Mouse (Mus musculus) neural tube, embryonic 12.5 days (tissue): ENCODE results near the gene Pgam2. TPM values are rescaled to one million over a fixed set of nuclear protein-coding genes. Genes with fewer than 3 reads are reported as not detected.
"Not testable (repeated sequence)": the region's sequence is repeated elsewhere in the genome, so short reads cannot be mapped to it uniquely, and the experiment has no call there.

Source experiments
- ATAC-seq: fragments of 200-750 bp; cut with Nextera tagmentation; 2 replicates; pipeline ENCODE4 v1.8.0; 2017; ENCODE audit warnings: low read depth, mild to moderate bottlenecking, moderate TSS enrichment, moderate library complexity; ENCODE audit not compliant: low FRiP score
- H3K27ac ChIP-seq: fragments of 300-500 bp; sonication (generic); 2 replicates; pipeline ENCODE4 v1.5.1; 2016
- H3K27me3 ChIP-seq: fragments of 300-500 bp; sonication (generic); replicated peaks from 2 replicates; pipeline ENCODE4 v1.6.1; 2016; ENCODE audit warnings: mild to moderate bottlenecking
- H3K36me3 ChIP-seq: fragments of 300-500 bp; sonication (generic); 2 replicates; pipeline ENCODE4 v1.6.1; 2016; ENCODE audit warnings: mild to moderate bottlenecking
- H3K4me1 ChIP-seq: fragments of 300-500 bp; sonication (generic); 2 replicates; pipeline ENCODE4 v1.6.1; 2016
- H3K4me2 ChIP-seq: fragments of 300-500 bp; sonication (generic); replicated peaks from 2 replicates; pipeline ENCODE4 v1.6.1; 2016; ENCODE audit warnings: mild to moderate bottlenecking
- H3K4me3 ChIP-seq: fragments of 300-500 bp; sonication (generic); 2 replicates; pipeline ENCODE4 v1.5.1; 2016
- H3K9ac ChIP-seq: fragments of 300-500 bp; sonication (generic); 2 replicates; pipeline ENCODE4 v1.6.1; 2016; ENCODE audit warnings: mild to moderate bottlenecking
- H3K9me3 ChIP-seq: fragments of 300-500 bp; sonication (generic); 2 replicates; pipeline ENCODE4 v1.6.1; 2016; ENCODE audit warnings: mild to moderate bottlenecking
- WGBS: fragments of 180-500 bp; shearing (Covaris S2); methylation state at CpG from one replicate; pipeline ENCODE4 v1.1.7; 2016; 5-methylcytosine and 5-hydroxymethylcytosine counted together
- polyA plus RNA-seq: library from polyadenylated mRNA; unstranded; fragments of >200 nt; fragmentation: Nextera tagmentation; extraction: Ambion mirVana; gene quantifications from 2 replicates; pipeline ENCODE4 v1.2.1, GENCODE M21; 2016

Gene Pgam2
- polyA plus RNA-seq, 1 experiment from 2014 or later = 7.7 TPM

DNA sequence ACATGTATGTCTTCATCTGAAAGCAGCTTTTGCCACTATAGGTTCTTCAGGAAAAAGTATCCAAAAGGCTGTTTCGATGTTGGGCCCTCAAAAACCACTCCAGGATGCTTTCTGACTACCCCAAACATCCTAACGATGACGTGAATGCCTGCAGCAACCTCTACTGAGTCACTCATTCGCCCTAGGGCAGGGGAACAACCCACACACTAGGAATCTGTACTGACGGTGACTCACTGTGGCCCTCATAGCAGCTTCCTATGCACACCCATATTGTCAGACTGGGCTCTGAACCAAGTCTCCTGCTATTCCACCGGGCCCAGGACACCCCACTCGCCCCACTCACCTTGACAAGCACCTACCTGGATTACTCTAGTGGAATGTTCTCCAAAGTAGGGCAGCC, 31.5 kb upstream of the Pgam2 start:
- no peak overlapping the region for H3K27ac ChIP-seq
- H3K4me2 ChIP-seq = no peak overlapping the region
- H3K4me3 ChIP-seq = no peak overlapping the region
- H3K9ac ChIP-seq = no peak overlapping the region
- 92% methylated on average over 7 of the region's 7 CpGs for WGBS
- no peaks in the 10 kb centered on the region for H3K27me3 ChIP-seq
- peaks cover 17% of the 10 kb centered on the region; the same call in 1 of the 2 replicates for H3K36me3 ChIP-seq
- no peak for ATAC-seq
- no peaks in the 10 kb centered on the region for H3K9me3 ChIP-seq
- H3K4me1 ChIP-seq = peaks cover 6% of the 10 kb centered on the region

- no peak overlapping the region for H3K4me3 ChIP-seq
- H3K36me3 ChIP-seq = peaks cover 17% of the 10 kb centered on the region; the same call in 1 of the 2 replicates
- H3K9ac ChIP-seq = no peak overlapping the region
- no peak overlapping the region for H3K4me2 ChIP-seq
- no peak for ATAC-seq
- H3K27ac ChIP-seq = no peak overlapping the region
- WGBS = 91% methylated on average over 9 of the region's 9 CpGs
- no peaks in the 10 kb centered on the region for H3K27me3 ChIP-seq
- no peaks in the 10 kb centered on the region for H3K9me3 ChIP-seq
- peaks cover 6% of the 10 kb centered on the region for H3K4me1 ChIP-seq
These were observed 31.0 kb upstream of the Pgam2 start for GRCm38 (mm10) chr11:5834506-5834905.

- H3K4me1 ChIP-seq = no peaks in the 10 kb centered on the region
- no peak overlapping the region for H3K27ac ChIP-seq
- no peak for ATAC-seq
- H3K4me3 ChIP-seq = no peak overlapping the region
- H3K9me3 ChIP-seq = no peaks in the 10 kb centered on the region
- no peaks in the 10 kb centered on the region for H3K27me3 ChIP-seq
- no peak overlapping the region for H3K9ac ChIP-seq
- H3K36me3 ChIP-seq = peaks cover 32% of the 10 kb centered on the region
- WGBS = 94% methylated on average over 12 of the region's 12 CpGs
- no peak overlapping the region for H3K4me2 ChIP-seq
These were observed 25.8 kb upstream of the Pgam2 start for GRCm38 (mm10) chr11:5829327-5829726.

DNA sequence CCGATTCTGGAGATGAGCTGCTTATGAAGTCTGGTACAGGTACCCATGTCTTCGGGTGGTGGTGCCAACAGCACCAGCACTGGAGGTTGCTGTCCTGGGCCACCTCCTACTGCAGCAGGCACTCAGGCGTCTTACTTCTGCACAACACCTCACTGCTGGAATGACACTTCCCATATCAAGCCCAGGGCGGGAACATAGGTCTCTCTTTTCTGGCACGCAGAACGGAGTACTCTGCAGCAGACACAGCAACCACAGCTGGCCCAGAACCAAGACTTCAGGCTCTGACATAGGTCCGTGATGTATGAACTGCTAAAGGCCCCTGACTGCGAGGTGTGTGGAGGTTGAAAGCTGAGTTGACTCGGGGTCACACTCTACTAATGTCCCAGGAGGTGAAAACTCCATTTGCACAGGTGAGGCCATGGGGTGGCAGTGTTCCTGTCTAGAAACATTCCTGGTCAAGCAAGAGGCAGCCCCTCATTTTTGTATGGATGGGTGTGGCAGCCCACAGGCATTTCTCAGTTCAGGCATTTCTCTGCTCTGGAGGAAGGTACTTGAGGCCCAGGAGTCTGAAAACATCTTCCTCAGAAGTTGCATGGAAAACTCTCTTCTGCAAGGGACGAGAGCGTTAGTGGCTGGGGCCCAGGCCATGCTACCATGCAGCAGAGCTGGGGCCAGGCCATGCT, 25.1 kb upstream of the Pgam2 start:
- H3K9ac ChIP-seq = no peak overlapping the region
- no peaks in the 10 kb centered on the region for H3K9me3 ChIP-seq
- no peak for ATAC-seq
- no peak overlapping the region for H3K4me3 ChIP-seq
- H3K4me1 ChIP-seq = no peaks in the 10 kb centered on the region
- peaks cover 32% of the 10 kb centered on the region for H3K36me3 ChIP-seq
- 90% methylated on average over 11 of the region's 11 CpGs for WGBS
- no peaks in the 10 kb centered on the region for H3K27me3 ChIP-seq
- H3K4me2 ChIP-seq = no peak overlapping the region
- H3K27ac ChIP-seq = no peak overlapping the region

DNA sequence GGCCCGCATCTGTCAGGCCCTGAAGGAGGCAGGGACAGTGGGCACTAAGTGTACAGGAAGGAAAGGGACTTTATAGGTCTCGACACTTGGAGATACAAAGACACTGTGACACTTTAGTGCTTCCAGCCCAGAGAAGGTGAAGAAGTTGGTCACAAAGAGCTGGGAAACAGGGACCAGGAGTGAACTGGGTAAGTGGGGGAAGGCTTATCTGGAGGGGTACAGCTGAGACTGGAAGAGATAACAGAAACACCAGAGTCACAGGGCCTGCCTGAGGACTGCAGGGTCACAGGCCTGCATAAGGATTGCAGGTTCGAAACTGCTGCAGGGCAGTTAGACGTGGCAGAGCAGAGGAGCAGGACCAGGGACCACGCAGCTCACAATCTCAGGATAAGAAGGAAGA, 24.4 kb upstream of the Pgam2 start:
- ATAC-seq = no peak
- H3K36me3 ChIP-seq = peaks cover 32% of the 10 kb centered on the region

DNA sequence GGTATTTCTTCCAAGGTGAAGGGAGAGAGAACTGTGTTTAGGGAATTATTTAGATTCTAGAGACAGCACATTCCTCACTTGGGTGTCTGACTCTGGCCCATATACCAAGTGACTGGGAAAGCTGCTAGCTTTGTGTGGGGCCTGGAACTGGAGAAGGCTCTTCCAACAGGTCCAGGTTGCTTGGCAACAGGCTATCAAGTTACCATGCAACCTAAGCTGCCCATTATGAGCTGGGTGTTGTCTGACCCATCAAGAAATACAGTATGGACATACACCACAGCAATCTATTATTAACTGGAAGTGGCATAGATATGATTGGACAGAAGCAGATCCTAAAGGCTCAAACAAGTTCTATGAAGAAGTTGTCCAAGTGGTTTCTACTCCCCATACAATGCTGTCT, 21.9 kb upstream of the Pgam2 start:
- Histone ChIP-seq H3K4me1 (no peaks in the 10 kb centered on the region), H3K27me3 (no peaks in the 10 kb centered on the region), H3K4me2 (no peak overlapping the region), H3K36me3 (peaks cover 16% of the 10 kb centered on the region), H3K27ac (no peak overlapping the region), H3K4me3 (no peak overlapping the region), H3K9me3 (no peaks in the 10 kb centered on the region), H3K9ac (no peak overlapping the region)
- ATAC-seq = no peak

More for the DNA sequence above, 24.4 kb upstream of the Pgam2 start:
- Histone ChIP-seq H3K27ac (no peak overlapping the region), H3K4me1 (no peaks in the 10 kb centered on the region), H3K9me3 (no peaks in the 10 kb centered on the region), H3K27me3 (no peaks in the 10 kb centered on the region), H3K4me3 (no peak overlapping the region), H3K9ac (no peak overlapping the region), H3K4me2 (no peak overlapping the region)
- WGBS = 91% methylated on average over 5 of the region's 5 CpGs

DNA sequence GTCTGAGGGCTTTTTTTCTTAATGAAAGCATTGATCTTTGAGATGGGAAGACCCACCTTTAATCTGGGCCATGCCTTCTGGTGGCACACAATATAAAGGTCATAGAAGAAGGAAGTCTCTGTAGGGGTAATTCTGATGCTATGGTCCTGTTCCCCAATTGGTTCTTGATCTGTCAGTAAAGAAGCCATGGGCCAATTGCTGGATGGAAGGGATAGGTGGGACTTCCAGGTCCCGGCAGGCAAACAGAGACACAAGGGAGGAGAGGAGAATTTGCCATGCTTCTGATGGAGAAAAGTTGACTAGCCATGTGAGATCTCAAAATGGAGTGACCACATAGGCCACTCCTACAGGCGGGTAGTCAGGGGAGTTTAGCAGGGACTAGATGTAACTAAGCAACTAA, 15.7 kb upstream of the Pgam2 start:
- ATAC-seq = no peak
- Histone ChIP-seq H3K36me3 (no peaks in the 10 kb centered on the region), H3K27ac (no peak overlapping the region), H3K27me3 (no peaks in the 10 kb centered on the region), H3K4me1 (no peaks in the 10 kb centered on the region), H3K4me2 (no peak overlapping the region), H3K9ac (no peak overlapping the region), H3K4me3 (no peak overlapping the region), H3K9me3 (no peaks in the 10 kb centered on the region)
- WGBS = 76% methylated on average over 2 of the region's 2 CpGs

GRCm38 (mm10) chr11:5813381-5813780, 9.8 kb upstream of the Pgam2 start:
- WGBS = 75% methylated on average over 10 of the region's 10 CpGs
- Histone ChIP-seq H3K9ac (no peak overlapping the region), H3K9me3 (no peaks in the 10 kb centered on the region), H3K27ac (no peak overlapping the region), H3K4me1 (no peaks in the 10 kb centered on the region), H3K4me2 (no peak overlapping the region), H3K4me3 (no peak overlapping the region), H3K27me3 (no peaks in the 10 kb centered on the region), H3K36me3 (no peaks in the 10 kb centered on the region)
- ATAC-seq = no peak

GRCm38 (mm10) chr11:5809487-5809886, 6.0 kb upstream of the Pgam2 start:
- not testable (repeated sequence) for H3K4me1 ChIP-seq, H3K27ac ChIP-seq, H3K4me3 ChIP-seq, H3K4me2 ChIP-seq, ATAC-seq, H3K27me3 ChIP-seq, H3K9ac ChIP-seq, H3K9me3 ChIP-seq, H3K36me3 ChIP-seq
- 94% methylated on average over 4 of the region's 4 CpGs for WGBS

GRCm38 (mm10) chr11:5807956-5808355, 4.4 kb upstream of the Pgam2 start:
- Histone ChIP-seq H3K4me2 (no peak overlapping the region), H3K4me1 (no peaks in the 10 kb centered on the region; the same call in 1 of the 2 replicates), H3K9ac (no peak overlapping the region), H3K27ac (no peak overlapping the region), H3K4me3 (no peak overlapping the region), H3K27me3 (no peaks in the 10 kb centered on the region), H3K9me3 (no peaks in the 10 kb centered on the region), H3K36me3 (no peaks in the 10 kb centered on the region)
- ATAC-seq = no peak
- 84% methylated on average over 9 of the region's 9 CpGs for WGBS

GRCm38 (mm10) chr11:5805711-5806110, 2.2 kb upstream of the Pgam2 start:
- Histone ChIP-seq H3K27me3 (no peaks in the 10 kb centered on the region), H3K4me1 (no peaks in the 10 kb centered on the region; the same call in 1 of the 2 replicates), H3K9ac (no peak overlapping the region), H3K27ac (no peak overlapping the region), H3K4me3 (no peak overlapping the region), H3K9me3 (no peaks in the 10 kb centered on the region), H3K4me2 (no peak overlapping the region), H3K36me3 (peaks cover 7% of the 10 kb centered on the region)
- ATAC-seq = no peak
- WGBS = 88% methylated on average over 3 of the region's 3 CpGs

- H3K9ac ChIP-seq = no peak overlapping the region
- peaks cover 22% of the 10 kb centered on the region for H3K36me3 ChIP-seq
- H3K27ac ChIP-seq = no peak overlapping the region
- H3K4me3 ChIP-seq = no peak overlapping the region
- H3K4me2 ChIP-seq = no peak overlapping the region
- H3K27me3 ChIP-seq = no peaks in the 10 kb centered on the region
- 81% methylated on average over 5 of the region's 5 CpGs for WGBS
- H3K4me1 ChIP-seq = no peaks in the 10 kb centered on the region; the same call in 1 of the 2 replicates
- no peak for ATAC-seq
- no peaks in the 10 kb centered on the region for H3K9me3 ChIP-seq
These were observed 641 bp upstream of the Pgam2 start for GRCm38 (mm10) chr11:5804174-5804573.
